Mouse (Mus musculus): ENCODE data around the gene Basp1. TPM values are rescaled to one million over a fixed set of nuclear protein-coding genes. Genes with fewer than 3 reads are reported as not detected.

The Basp1 gene
- polyA plus RNA-seq, 1 experiment from 2014 or later = 216 TPM

DNA sequence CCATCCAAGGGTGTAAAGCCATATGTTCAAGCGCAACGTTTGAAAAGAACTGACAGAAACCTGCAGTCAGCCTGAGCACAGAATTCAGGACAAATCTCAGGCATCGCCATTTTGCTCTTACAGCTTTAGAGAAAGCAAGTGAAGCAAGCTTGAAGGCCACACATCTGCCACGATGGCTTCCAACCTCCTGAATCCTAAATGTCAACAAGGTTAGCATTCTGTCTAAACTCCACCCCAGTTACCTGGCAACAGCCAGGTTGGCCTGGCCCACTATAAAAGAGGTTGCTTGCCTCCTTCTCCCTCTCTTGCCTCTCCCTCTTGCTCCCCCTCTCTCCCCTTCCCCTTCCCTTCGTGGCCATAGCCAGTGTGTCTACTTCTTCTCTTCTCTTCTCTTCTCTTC lies 33.5 kb downstream of the Basp1 start:
- Histone ChIP-seq H3K4me3 (ENCODE audit: low read depth, low read length) (no peak overlapping the region), H3K36me3 (ENCODE audit: control insufficient read depth, insufficient read depth, low read length) (0 out of 2 replicates have a peak, but pooled peaks cover 3% of the 10 kb centered on the region), H3K27me3 (ENCODE audit: control insufficient read depth, insufficient read depth, low read length) (no peaks in the 10 kb centered on the region), H3K4me2 (ENCODE audit: low read depth, low read length) (no peak overlapping the region), H3K4me1 (ENCODE audit: control insufficient read depth, insufficient read depth, low read length) (peaks cover 48% of the 10 kb centered on the region), H3K9ac (replicated peaks; ENCODE audit: low read depth, low read length) (no peak overlapping the region), H3K9me3 (ENCODE audit: control insufficient read depth, low read length) (no peaks in the 10 kb centered on the region), H3K27ac (ENCODE audit: low read depth, low read length) (no peak overlapping the region)
- 83% methylated on average over 5 of the region's 5 CpGs for WGBS
- no peak for ATAC-seq (ENCODE audit: low read depth)

DNA sequence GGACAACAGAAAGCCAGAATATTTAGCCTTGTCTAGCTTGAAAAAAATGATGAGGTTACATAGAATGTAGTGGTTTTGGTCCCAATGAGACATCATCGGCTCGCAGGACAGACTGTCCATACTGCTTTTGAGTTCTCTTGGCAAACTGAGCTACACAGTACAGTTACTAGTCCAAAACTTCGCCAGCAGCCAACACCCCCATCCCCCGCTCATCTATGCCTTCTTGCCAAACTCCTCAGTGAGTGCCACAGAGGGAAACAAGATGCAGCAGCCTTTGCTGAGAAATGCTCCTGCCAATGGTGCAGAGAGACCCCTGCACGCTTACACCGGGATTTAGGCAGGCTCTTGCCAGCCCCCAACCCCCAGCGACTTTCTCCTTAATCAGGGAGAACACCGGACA lies 34.9 kb downstream of the Basp1 start:
- peaks cover 48% of the 10 kb centered on the region for H3K4me1 ChIP-seq (ENCODE audit: control insufficient read depth, insufficient read depth, low read length)
- 86% methylated on average over 8 of the region's 8 CpGs for WGBS
- H3K4me3 ChIP-seq (ENCODE audit: low read depth, low read length) = no peak overlapping the region
- H3K36me3 ChIP-seq (ENCODE audit: control insufficient read depth, insufficient read depth, low read length) = 0 out of 2 replicates have a peak, but pooled peaks cover 3% of the 10 kb centered on the region
- no peak overlapping the region for H3K4me2 ChIP-seq (ENCODE audit: low read depth, low read length)
- H3K27ac ChIP-seq (ENCODE audit: low read depth, low read length) = 0 out of 2 replicates have a peak overlapping the region, but pooled peaks have one; percentile 7
- no peak overlapping the region for H3K9ac ChIP-seq (replicated peaks; ENCODE audit: low read depth, low read length)
- no peaks in the 10 kb centered on the region for H3K9me3 ChIP-seq (ENCODE audit: control insufficient read depth, low read length)
- H3K27me3 ChIP-seq (ENCODE audit: control insufficient read depth, insufficient read depth, low read length) = no peaks in the 10 kb centered on the region
- ATAC-seq (ENCODE audit: low read depth) = no peak

DNA sequence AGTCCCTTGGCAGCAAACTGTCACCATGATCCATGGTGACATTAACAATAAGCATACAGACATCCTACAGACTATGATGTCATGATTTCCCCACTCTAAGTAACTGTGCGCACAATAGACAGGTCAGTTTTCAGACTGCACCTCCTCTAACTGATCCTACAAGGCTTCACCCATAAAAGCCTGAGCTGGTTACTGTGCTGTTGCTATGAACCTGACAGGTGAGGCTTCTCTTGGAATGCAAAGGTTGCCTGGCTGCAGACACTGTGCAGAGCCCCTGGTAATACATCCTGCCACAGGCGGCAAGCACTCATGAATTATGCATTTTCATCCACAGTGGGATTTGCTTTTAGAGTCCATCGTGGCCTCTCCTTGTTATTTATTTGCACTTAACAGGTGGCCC lies 36.6 kb downstream of the Basp1 start:
- H3K9ac ChIP-seq (replicated peaks; ENCODE audit: low read depth, low read length) = no peak overlapping the region
- peaks cover 53% of the 10 kb centered on the region for H3K4me1 ChIP-seq (ENCODE audit: control insufficient read depth, insufficient read depth, low read length)
- no peak overlapping the region for H3K4me3 ChIP-seq (ENCODE audit: low read depth, low read length)
- no peak overlapping the region for H3K4me2 ChIP-seq (ENCODE audit: low read depth, low read length)
- WGBS = 37% methylated on average over 3 of the region's 3 CpGs
- H3K36me3 ChIP-seq (ENCODE audit: control insufficient read depth, insufficient read depth, low read length) = 0 out of 2 replicates have a peak, but pooled peaks cover 3% of the 10 kb centered on the region
- H3K27me3 ChIP-seq (ENCODE audit: control insufficient read depth, insufficient read depth, low read length) = no peaks in the 10 kb centered on the region
- H3K27ac ChIP-seq (ENCODE audit: low read depth, low read length) = no peak overlapping the region
- H3K9me3 ChIP-seq (ENCODE audit: control insufficient read depth, low read length) = no peaks in the 10 kb centered on the region
- peak; percentile 55 for ATAC-seq (ENCODE audit: low read depth)

DNA sequence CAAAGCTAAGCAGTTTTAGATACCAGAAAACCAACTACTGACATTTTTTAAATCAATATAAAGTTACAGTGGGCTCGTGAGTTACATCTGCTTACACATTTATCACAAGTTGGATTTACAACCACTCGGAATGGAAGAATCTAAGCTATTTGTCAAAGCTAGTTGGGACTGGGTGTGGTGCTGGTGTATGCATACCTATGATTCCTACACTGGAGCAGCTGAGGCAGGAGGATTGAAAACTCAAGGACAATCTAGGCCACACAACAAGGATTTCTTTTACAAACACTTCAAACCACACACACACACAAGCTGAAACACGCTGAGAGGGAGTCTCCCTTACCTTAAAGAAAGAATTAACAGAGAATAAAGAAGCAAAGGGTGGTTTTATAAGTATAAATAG lies 40.1 kb downstream of the Basp1 start:
- Histone ChIP-seq H3K36me3 (ENCODE audit: control insufficient read depth, insufficient read depth, low read length) (no peaks in the 10 kb centered on the region), H3K9me3 (ENCODE audit: control insufficient read depth, low read length) (no peaks in the 10 kb centered on the region), H3K4me1 (ENCODE audit: control insufficient read depth, insufficient read depth, low read length) (peaks cover 42% of the 10 kb centered on the region), H3K27ac (ENCODE audit: low read depth, low read length) (no peak overlapping the region), H3K4me3 (ENCODE audit: low read depth, low read length) (no peak overlapping the region), H3K9ac (replicated peaks; ENCODE audit: low read depth, low read length) (no peak overlapping the region), H3K27me3 (ENCODE audit: control insufficient read depth, insufficient read depth, low read length) (no peaks in the 10 kb centered on the region), H3K4me2 (ENCODE audit: low read depth, low read length) (no peak overlapping the region)
- no peak for ATAC-seq (ENCODE audit: low read depth)
- 71% methylated on average over 3 of the region's 3 CpGs for WGBS

DNA sequence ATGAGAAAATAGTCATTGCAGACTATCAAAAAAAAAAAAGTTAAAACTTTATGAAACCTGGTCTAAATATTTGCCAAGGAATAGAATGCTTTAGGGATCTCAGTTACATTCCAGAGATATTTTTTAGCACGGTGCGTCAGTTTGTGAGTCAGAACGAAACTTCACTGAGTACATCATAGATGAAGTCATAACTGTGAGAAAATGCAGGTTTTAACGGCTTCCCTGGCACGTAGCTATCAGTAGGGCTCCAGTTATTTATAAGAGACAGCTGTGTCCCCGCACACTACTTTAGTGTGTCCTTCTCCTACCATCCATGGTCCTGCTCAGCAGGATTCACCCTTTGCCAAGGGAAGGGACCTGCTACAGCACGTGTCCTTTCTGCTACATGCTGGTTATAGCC lies 44.0 kb downstream of the Basp1 start:
- no peaks in the 10 kb centered on the region for H3K27me3 ChIP-seq (ENCODE audit: control insufficient read depth, insufficient read depth, low read length)
- no peak overlapping the region for H3K4me2 ChIP-seq (ENCODE audit: low read depth, low read length)
- no peaks in the 10 kb centered on the region for H3K9me3 ChIP-seq (ENCODE audit: control insufficient read depth, low read length)
- H3K9ac ChIP-seq (replicated peaks; ENCODE audit: low read depth, low read length) = no peak overlapping the region
- H3K36me3 ChIP-seq (ENCODE audit: control insufficient read depth, insufficient read depth, low read length) = no peaks in the 10 kb centered on the region
- WGBS = 52% methylated on average over 7 of the region's 7 CpGs
- ATAC-seq (ENCODE audit: low read depth) = no peak
- H3K27ac ChIP-seq (ENCODE audit: low read depth, low read length) = no peak overlapping the region
- H3K4me1 ChIP-seq (ENCODE audit: control insufficient read depth, insufficient read depth, low read length) = peaks cover 35% of the 10 kb centered on the region
- no peak overlapping the region for H3K4me3 ChIP-seq (ENCODE audit: low read depth, low read length)

DNA sequence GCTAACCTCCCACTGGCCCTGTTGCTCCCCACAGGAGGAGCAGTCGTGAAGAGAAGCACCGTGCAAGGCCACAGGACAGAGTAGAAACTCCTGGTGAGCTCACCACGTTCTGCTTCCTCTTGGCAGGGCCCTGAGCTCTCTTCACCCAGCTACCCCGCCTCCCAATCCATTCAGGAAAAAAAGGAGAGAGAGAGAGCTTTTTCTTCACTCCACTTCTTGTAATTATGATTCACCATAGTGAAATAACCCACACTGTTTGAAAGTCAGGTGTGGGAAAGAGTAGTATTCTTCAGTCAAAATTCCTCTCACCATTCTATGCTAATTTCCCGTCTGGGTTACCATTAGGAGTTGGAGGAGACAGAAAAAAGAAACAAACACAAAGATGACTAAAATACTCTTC lies 48.1 kb downstream of the Basp1 start:
- Histone ChIP-seq H3K27me3 (ENCODE audit: control insufficient read depth, insufficient read depth, low read length) (no peaks in the 10 kb centered on the region), H3K4me3 (ENCODE audit: low read depth, low read length) (no peak overlapping the region), H3K9me3 (ENCODE audit: control insufficient read depth, low read length) (no peaks in the 10 kb centered on the region), H3K9ac (replicated peaks; ENCODE audit: low read depth, low read length) (no peak overlapping the region), H3K27ac (ENCODE audit: low read depth, low read length) (0 out of 2 replicates have a peak overlapping the region, but pooled peaks have one; percentile 66), H3K36me3 (ENCODE audit: control insufficient read depth, insufficient read depth, low read length) (peaks cover 4% of the 10 kb centered on the region; the same call in 1 of the 2 replicates), H3K4me1 (ENCODE audit: control insufficient read depth, insufficient read depth, low read length) (peaks cover 35% of the 10 kb centered on the region), H3K4me2 (ENCODE audit: low read depth, low read length) (no peak overlapping the region)
- 13% methylated on average over 5 of the region's 5 CpGs for WGBS
- ATAC-seq (ENCODE audit: low read depth) = no peak

DNA sequence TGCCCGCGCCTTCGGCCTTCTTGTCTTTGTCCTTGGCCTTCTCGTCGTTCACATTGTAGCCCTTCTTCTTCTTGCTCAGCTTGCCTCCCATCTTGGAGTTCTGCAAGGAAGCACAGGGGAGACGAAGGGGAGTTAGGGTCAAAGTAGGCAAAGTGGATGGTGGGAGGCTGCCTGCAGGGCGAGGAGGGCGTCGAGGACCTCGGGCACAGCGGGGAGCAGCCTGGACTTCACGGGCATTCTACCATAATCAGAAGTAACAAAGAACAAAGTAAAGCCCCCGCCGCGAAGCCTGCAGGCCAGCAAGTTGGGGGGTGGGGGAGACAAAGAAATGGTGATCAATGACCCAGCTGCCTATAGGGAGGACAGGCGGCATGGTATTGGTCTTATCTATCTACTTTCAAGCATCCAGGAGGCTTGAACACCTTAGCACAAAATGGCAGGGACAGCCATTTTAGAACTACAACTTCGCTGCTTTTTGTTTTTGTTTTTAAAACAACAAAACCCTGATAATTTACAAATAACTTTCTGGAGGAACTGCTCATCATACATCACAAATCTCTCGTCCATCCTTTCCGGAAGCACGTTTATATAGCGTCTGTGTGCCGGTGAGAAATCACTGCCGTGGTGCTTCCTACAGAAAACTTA lies 48.6 kb downstream of the Basp1 start:
- Histone ChIP-seq H3K9ac (replicated peaks; ENCODE audit: low read depth, low read length) (peak overlapping the region; percentile 61; the same call in 1 of the 2 replicates), H3K27ac (ENCODE audit: low read depth, low read length) (peak overlapping the region; percentile 66), H3K9me3 (ENCODE audit: control insufficient read depth, low read length) (no peaks in the 10 kb centered on the region), H3K4me1 (ENCODE audit: control insufficient read depth, insufficient read depth, low read length) (peaks cover 37% of the 10 kb centered on the region), H3K27me3 (ENCODE audit: control insufficient read depth, insufficient read depth, low read length) (no peaks in the 10 kb centered on the region), H3K4me2 (ENCODE audit: low read depth, low read length) (peak overlapping the region; percentile 46), H3K4me3 (ENCODE audit: low read depth, low read length) (peak overlapping the region; percentile 19; the same call in 1 of the 2 replicates), H3K36me3 (ENCODE audit: control insufficient read depth, insufficient read depth, low read length) (peaks cover 4% of the 10 kb centered on the region; the same call in 1 of the 2 replicates)
- no peak for ATAC-seq (ENCODE audit: low read depth)
- 9% methylated on average over 23 of the region's 23 CpGs for WGBS

DNA sequence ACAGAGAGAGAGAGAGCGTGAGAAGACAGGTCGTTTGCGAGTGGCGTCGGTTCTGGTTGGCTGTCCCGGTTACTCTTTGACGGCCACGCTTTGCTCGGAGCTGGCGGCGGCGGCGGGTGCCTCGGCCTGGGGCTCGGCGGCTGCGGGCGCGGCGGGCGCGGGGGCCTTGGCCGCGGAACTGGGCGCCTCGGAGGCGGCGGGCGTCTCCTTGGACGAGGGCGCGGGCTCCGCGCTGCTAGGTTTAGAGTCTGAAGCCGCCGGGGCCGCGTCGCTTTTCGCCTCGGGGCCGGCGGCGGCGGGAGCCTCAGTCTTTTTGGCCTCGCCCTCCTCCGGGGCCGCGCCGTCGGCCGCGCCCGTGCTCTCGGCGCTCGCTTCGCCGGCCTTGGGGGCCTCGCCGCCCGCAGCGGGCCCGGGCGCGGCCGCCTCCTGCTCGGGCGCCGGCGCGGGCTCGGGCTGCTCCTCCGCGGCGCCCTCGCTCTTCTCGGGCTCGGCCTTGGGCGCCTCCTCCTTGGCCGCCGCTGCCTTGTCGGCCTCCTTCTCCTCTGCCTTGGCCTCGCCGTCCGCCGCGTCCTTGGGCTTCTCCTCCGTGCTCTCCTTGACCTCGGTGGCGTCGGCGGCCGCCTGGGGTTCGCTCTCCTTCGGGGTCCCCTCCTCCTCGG lies 49.3 kb downstream of the Basp1 start:
- Histone ChIP-seq H3K27ac (ENCODE audit: low read depth, low read length) (peak overlapping the region; percentile 66), H3K4me2 (ENCODE audit: low read depth, low read length) (peak overlapping the region; percentile 46), H3K9me3 (ENCODE audit: control insufficient read depth, low read length) (no peaks in the 10 kb centered on the region), H3K36me3 (ENCODE audit: control insufficient read depth, insufficient read depth, low read length) (peaks cover 4% of the 10 kb centered on the region; the same call in 1 of the 2 replicates), H3K9ac (replicated peaks; ENCODE audit: low read depth, low read length) (peak overlapping the region; percentile 61), H3K27me3 (ENCODE audit: control insufficient read depth, insufficient read depth, low read length) (no peaks in the 10 kb centered on the region), H3K4me1 (ENCODE audit: control insufficient read depth, insufficient read depth, low read length) (peaks cover 39% of the 10 kb centered on the region), H3K4me3 (ENCODE audit: low read depth, low read length) (peak overlapping the region; percentile 19; the same call in 1 of the 2 replicates)
- ATAC-seq (ENCODE audit: low read depth) = peak; percentile 30; the same call in 1 of the 2 replicates
- WGBS = 5% methylated on average over 74 of the region's 97 CpGs

DNA sequence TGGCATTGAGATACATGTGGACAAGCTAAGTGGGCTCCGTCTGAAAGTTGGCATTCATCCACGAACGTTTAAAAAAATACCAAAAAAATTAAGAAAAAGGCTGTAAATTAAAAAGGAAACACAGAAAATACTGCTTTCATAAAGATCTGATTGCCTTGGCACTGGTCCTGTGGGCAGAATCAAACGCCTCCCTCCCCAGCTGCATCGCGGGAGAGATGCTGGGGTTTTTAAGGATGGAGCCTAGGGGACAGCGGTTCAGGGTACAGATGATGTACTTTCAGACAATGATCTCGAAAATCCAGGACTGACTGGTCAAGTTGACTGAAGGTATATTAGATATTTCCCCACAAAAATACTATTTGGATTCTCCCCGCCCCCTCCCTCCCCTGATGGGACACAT lies 49.9 kb downstream of the Basp1 start:
- Histone ChIP-seq H3K9ac (replicated peaks; ENCODE audit: low read depth, low read length) (no peak overlapping the region), H3K4me1 (ENCODE audit: control insufficient read depth, insufficient read depth, low read length) (peaks cover 39% of the 10 kb centered on the region), H3K4me2 (ENCODE audit: low read depth, low read length) (no peak overlapping the region), H3K9me3 (ENCODE audit: control insufficient read depth, low read length) (no peaks in the 10 kb centered on the region), H3K4me3 (ENCODE audit: low read depth, low read length) (no peak overlapping the region), H3K27ac (ENCODE audit: low read depth, low read length) (no peak overlapping the region), H3K27me3 (ENCODE audit: control insufficient read depth, insufficient read depth, low read length) (no peaks in the 10 kb centered on the region), H3K36me3 (ENCODE audit: control insufficient read depth, insufficient read depth, low read length) (peaks cover 4% of the 10 kb centered on the region; the same call in 1 of the 2 replicates)
- no peak for ATAC-seq (ENCODE audit: low read depth)
- 78% methylated on average over 9 of the region's 9 CpGs for WGBS

Measured in neural tube, embryonic 14.5 days (tissue).